Mouse (Mus musculus): ENCODE measurements at regions not wholly inside any gene's neighbourhood (a gene's known extent, or its start where the extent isn't known, plus 50 kb on each side); places are given as distances from the start of the nearest gene placed in this dataset.

DNA sequence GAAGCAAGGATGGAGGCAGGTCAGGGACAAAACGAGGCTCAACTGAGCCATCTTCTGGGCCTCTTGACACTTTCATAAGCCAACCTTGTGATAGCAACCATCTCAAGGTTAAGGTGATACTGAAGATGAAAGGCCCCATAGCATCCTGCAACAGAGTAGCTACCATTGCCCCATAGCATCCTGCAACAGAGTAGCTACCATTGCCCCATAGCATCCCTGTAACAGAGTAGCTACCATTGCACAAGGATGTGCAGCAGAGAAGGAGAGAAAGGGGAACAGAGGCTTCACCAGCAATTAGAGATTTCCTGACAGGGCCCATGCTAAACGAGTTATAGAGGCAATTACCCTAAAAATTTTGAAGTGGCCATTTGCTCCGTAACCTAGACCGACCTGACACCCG lies 163.2 kb downstream of the Lmo4 start:
- Histone ChIP-seq H3K9ac (ENCODE audit: control insufficient read depth, low read depth, low read length, poor library complexity, severe bottlenecking) (no peak overlapping the region), H3K4me1 (ENCODE audit: control insufficient read depth in 1 of 2, insufficient read depth in 2 of 2, low read length in 2 of 2) (no peaks in the 10 kb centered on the region), H3K36me3 (ENCODE audit: control insufficient read depth in 1 of 2, insufficient read depth in 2 of 2, low read length in 2 of 2) (no peaks in the 10 kb centered on the region), H3K9me3 (replicated peaks; ENCODE audit: insufficient read depth, low read length) (no peaks in the 10 kb centered on the region), H3K27ac (ENCODE audit: control insufficient read depth, low read depth, low read length) (no peak overlapping the region), H3K79me2 (ENCODE audit: control insufficient read depth, insufficient read depth, low read length, poor library complexity) (no peaks in the 10 kb centered on the region), H3K27me3 (ENCODE audit: control insufficient read depth in 1 of 2, insufficient read depth in 2 of 2, low read length in 2 of 2) (no peaks in the 10 kb centered on the region), H3K4me3 (ENCODE audit: control insufficient read depth in 1 of 2, insufficient read depth in 1 of 2, low read depth in 2 of 2, low read length in 2 of 2) (no peak overlapping the region)
- TF ChIP-seq CHD2 (IDR thresholded peaks at IDR 0.05; ENCODE audit: low read length), result no peak
- TF ChIP-seq USF1 (IDR thresholded peaks at IDR 0.05; ENCODE audit: low read depth, low read length), result no peak
- TF ChIP-seq GATA1 (IDR thresholded peaks at IDR 0.05; ENCODE audit: low read depth, low read length), result no peak
- no peak for TF ChIP-seq RAD21 (IDR thresholded peaks at IDR 0.05; ENCODE audit: low read depth, low read length)
- no peak for TF ChIP-seq E2F4 (IDR thresholded peaks at IDR 0.05; ENCODE audit: borderline replicate concordance, low read depth, low read length)
- TF ChIP-seq CHD1 (IDR thresholded peaks at IDR 0.05; ENCODE audit: low read depth, low read length), result no peak
- no peak for TF ChIP-seq ZNF384 (IDR thresholded peaks at IDR 0.05; ENCODE audit: low read depth, low read length)
- TF ChIP-seq TCF12 (IDR thresholded peaks at IDR 0.05; ENCODE audit: low read depth, low read length), result no peak
- no peak for TF ChIP-seq ETS1 (IDR thresholded peaks at IDR 0.05; ENCODE audit: low read depth, low read length)
- no peak for TF ChIP-seq TAL1 (IDR thresholded peaks at IDR 0.05; ENCODE audit: low read length)
- no peak for TF ChIP-seq EP300 (IDR thresholded peaks at IDR 0.05; ENCODE audit: low read depth in 1 of 2, low read length in 2 of 2)
- no peak for TF ChIP-seq MAX (IDR thresholded peaks at IDR 0.05; ENCODE audit: low read length)
- DNase-seq (ENCODE audit: low read depth, low spot score), result no peak

DNA sequence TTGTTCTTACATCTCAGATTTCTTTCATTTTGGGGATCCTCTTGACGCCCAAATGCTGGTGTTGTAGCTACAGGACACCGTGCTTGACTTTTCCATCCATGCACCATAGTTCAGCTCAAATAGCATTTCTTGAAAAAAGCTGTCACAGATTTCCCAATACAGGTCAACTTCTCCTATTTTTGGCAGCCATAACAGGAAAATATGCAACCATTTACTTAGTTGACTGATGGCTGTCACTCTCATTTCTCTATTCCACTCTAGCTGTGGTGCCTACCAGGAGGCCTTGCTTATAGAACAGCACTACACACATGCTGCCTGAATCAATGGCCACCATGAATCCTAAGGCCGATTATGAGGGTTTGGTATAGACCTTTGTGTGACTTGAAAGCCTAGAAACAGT lies 165.5 kb downstream of the Lmo4 start:
- DNase-seq (ENCODE audit: low read depth, low spot score), result no peak
- H3K4me3 ChIP-seq (ENCODE audit: control insufficient read depth in 1 of 2, insufficient read depth in 1 of 2, low read depth in 2 of 2, low read length in 2 of 2), result no peak overlapping the region
- H3K79me2 ChIP-seq (ENCODE audit: control insufficient read depth, insufficient read depth, low read length, poor library complexity), result no peaks in the 10 kb centered on the region
- H3K36me3 ChIP-seq (ENCODE audit: control insufficient read depth in 1 of 2, insufficient read depth in 2 of 2, low read length in 2 of 2), result no peaks in the 10 kb centered on the region
- TF ChIP-seq MAZ (IDR thresholded peaks at IDR 0.05; ENCODE audit: low read depth, low read length) (no peak), MEF2A (IDR thresholded peaks at IDR 0.05; ENCODE audit: extremely low read depth, insufficient replicate concordance, low read depth, low read length, poor library complexity, severe bottlenecking) (no peak), GABPA (IDR thresholded peaks at IDR 0.05; ENCODE audit: low read depth, low read length) (no peak), JUND (IDR thresholded peaks at IDR 0.05; ENCODE audit: low read depth, low read length) (no peak), RCOR1 (IDR thresholded peaks at IDR 0.05; ENCODE audit: low read depth, low read length) (no peak), EP300 (IDR thresholded peaks at IDR 0.05; ENCODE audit: low read depth in 1 of 2, low read length in 2 of 2) (no peak), ZMIZ1 (IDR thresholded peaks at IDR 0.05; ENCODE audit: low read depth, low read length) (no peak), TAL1 (IDR thresholded peaks at IDR 0.05; ENCODE audit: low read length) (no peak), CHD1 (IDR thresholded peaks at IDR 0.05; ENCODE audit: low read depth, low read length) (no peak), MAX (IDR thresholded peaks at IDR 0.05; ENCODE audit: low read length) (no peak), ZC3H11A (IDR thresholded peaks at IDR 0.05; ENCODE audit: low read depth, low read length) (no peak), HCFC1 (IDR thresholded peaks at IDR 0.05; ENCODE audit: low read depth, low read length) (no peak), GATA1 (IDR thresholded peaks at IDR 0.05; ENCODE audit: low read depth, low read length) (no peak), POLR2A (IDR thresholded peaks at IDR 0.05; ENCODE audit: control insufficient read depth in 1 of 2, insufficient read depth in 1 of 2, low read depth in 1 of 2, low read length in 2 of 2, poor library complexity in 1 of 2) (no peak)
- H3K9me3 ChIP-seq (replicated peaks; ENCODE audit: insufficient read depth, low read length), result no peaks in the 10 kb centered on the region
- no peaks in the 10 kb centered on the region for H3K4me1 ChIP-seq (ENCODE audit: control insufficient read depth in 1 of 2, insufficient read depth in 2 of 2, low read length in 2 of 2)
- no peak overlapping the region for H3K9ac ChIP-seq (ENCODE audit: control insufficient read depth, low read depth, low read length, poor library complexity, severe bottlenecking)
- H3K27ac ChIP-seq (ENCODE audit: control insufficient read depth, low read depth, low read length), result no peak overlapping the region
- no peaks in the 10 kb centered on the region for H3K27me3 ChIP-seq (ENCODE audit: control insufficient read depth in 1 of 2, insufficient read depth in 2 of 2, low read length in 2 of 2)
